Mouse (Mus musculus) stomach, postnatal 0 days (tissue): ENCODE data around the gene Nlrc5.

Source experiments
- CTCF ChIP-seq: IDR thresholded peaks from 2 replicates; pipeline ENCODE4 v1.5.1; 2016; ENCODE audit warnings: antibody characterized with exemption, low read depth, mild to moderate bottlenecking, moderate library complexity
- EP300 ChIP-seq: optimal IDR thresholded peaks from 2 replicates; pipeline ENCODE3; 2016; ENCODE audit warnings: antibody characterized with exemption

GRCm38 (mm10) chr8:94540025-94540424, 105.9 kb downstream of the Nlrc5 start:
- TF ChIP-seq CTCF = no peak
- no peak for TF ChIP-seq EP300
